Mouse (Mus musculus): ENCODE data around the gene Hdgfl2. TPM values are rescaled to one million over a fixed set of nuclear protein-coding genes. Genes with fewer than 3 reads are reported as not detected.
A peak's percentile ranks its signal among the peaks of the same experiment; 100 is the strongest.
"Not testable (repeated sequence)": the region's sequence is repeated elsewhere in the genome, so short reads cannot be mapped to it uniquely, and the experiment has no call there.

Gene Hdgfl2
- total RNA-seq, 2 experiments from 2014 or later: 52.4 to 61.6 TPM

- DNase-seq (ENCODE audit: low spot score in 2 of 2): peak in 1 of 2 experiments; percentile 16
Measured at GRCm38 (mm10) chr17:56103465-56104285, 24.2 kb downstream of the Hdgfl2 start.

- DNase-seq (ENCODE audit: low spot score in 2 of 2): not testable (repeated sequence)
Measured at GRCm38 (mm10) chr17:56104821-56105220, 25.4 kb downstream of the Hdgfl2 start.

GRCm38 (mm10) chr17:56106436-56106835, 27.0 kb downstream of the Hdgfl2 start:
- not testable (repeated sequence) for DNase-seq (ENCODE audit: low spot score in 2 of 2)

- no peak for DNase-seq (ENCODE audit: low spot score in 2 of 2)
Measured at GRCm38 (mm10) chr17:56106981-56107380, 27.5 kb downstream of the Hdgfl2 start.

GRCm38 (mm10) chr17:56107736-56108135, 28.3 kb downstream of the Hdgfl2 start:
- DNase-seq (ENCODE audit: low spot score in 2 of 2): no peak

- DNase-seq (ENCODE audit: low spot score in 2 of 2): peak; percentile 25 to 61
Measured at GRCm38 (mm10) chr17:56108334-56109044, 29.1 kb downstream of the Hdgfl2 start.

- DNase-seq (ENCODE audit: low spot score in 2 of 2): peak; percentile 8 to 25
Measured at GRCm38 (mm10) chr17:56109219-56110051, 30.0 kb downstream of the Hdgfl2 start, which contains the start of gene Plin4. Gene Plin4 (minus strand): TSS chr17:56109803.

GRCm38 (mm10) chr17:56110571-56110970, 31.1 kb downstream of the Hdgfl2 start:
- no peak for DNase-seq (ENCODE audit: low spot score in 2 of 2)

- no peak for DNase-seq (ENCODE audit: low spot score in 2 of 2)
Measured at GRCm38 (mm10) chr17:56111021-56111420, 31.6 kb downstream of the Hdgfl2 start.

GRCm38 (mm10) chr17:56111864-56112263, 32.4 kb downstream of the Hdgfl2 start:
- peak in 1 of 2 experiments; percentile 68 for DNase-seq (ENCODE audit: low spot score in 2 of 2)

GRCm38 (mm10) chr17:56112743-56113142, 33.3 kb downstream of the Hdgfl2 start:
- no peak for DNase-seq (ENCODE audit: low spot score in 2 of 2)

- no peak for DNase-seq (ENCODE audit: low spot score in 2 of 2)
Measured at GRCm38 (mm10) chr17:56116193-56116592, 36.8 kb downstream of the Hdgfl2 start.

- peak in 1 of 2 experiments; percentile 64 for DNase-seq (ENCODE audit: low spot score in 2 of 2)
Measured at GRCm38 (mm10) chr17:56117251-56117710, 37.8 kb downstream of the Hdgfl2 start, which contains the start of gene Plin5. Gene Plin5 (minus strand): TSS chr17:56117596.

- DNase-seq (ENCODE audit: low spot score in 2 of 2): no peak
Measured at GRCm38 (mm10) chr17:56119431-56119830, 40.0 kb downstream of the Hdgfl2 start.

- DNase-seq (ENCODE audit: low spot score in 2 of 2): peak in 1 of 2 experiments; percentile 49
Measured at GRCm38 (mm10) chr17:56119981-56120880, 40.8 kb downstream of the Hdgfl2 start.

GRCm38 (mm10) chr17:56121826-56122225, 42.4 kb downstream of the Hdgfl2 start, which contains the start of gene Lrg1:
Gene Lrg1 (minus strand): TSS chr17:56122001.
- no peak for DNase-seq (ENCODE audit: low spot score in 2 of 2)

GRCm38 (mm10) chr17:56123161-56123560, 43.7 kb downstream of the Hdgfl2 start:
- no peak for DNase-seq (ENCODE audit: low spot score in 2 of 2)

- no peak for DNase-seq (ENCODE audit: low spot score in 2 of 2)
Measured at GRCm38 (mm10) chr17:56123681-56124340, 44.4 kb downstream of the Hdgfl2 start.
